Mouse (Mus musculus) MEL (cell line): ENCODE measurements around the gene Lnx2. TPM values are rescaled to one million over a fixed set of nuclear protein-coding genes. Genes with fewer than 3 reads are reported as not detected.
A peak's percentile ranks its signal among the peaks of the same experiment; 100 is the strongest.

Source experiments
- DNase-seq: peaks from one replicate; pipeline ENCODE4 v3.0.0; 2011; ENCODE audit warnings: low read depth, low spot score
- H3K27ac ChIP-seq: 2 replicates; pipeline ENCODE4 v1.5.1; 2012; ENCODE audit warnings: low read depth, mild to moderate bottlenecking, control low read depth, low read length, moderate library complexity; ENCODE audit not compliant: control insufficient read depth
- H3K27me3 ChIP-seq, 2 experiments: fragments of 150-350 bp in 1 of 2; sonication (generic) in 1 of 2; 2 replicates each; pipeline ENCODE4 v1.6.1; 2012; ENCODE audit warnings: low read length in 2 of 2, mild to moderate bottlenecking in 2 of 2, improper control_type of control experiment in 1 of 2, moderate library complexity in 1 of 2; ENCODE audit not compliant: insufficient read depth in 2 of 2, control insufficient read depth in 1 of 2
- H3K36me3 ChIP-seq, 2 experiments: 2 replicates each; pipeline ENCODE4 v1.6.1; 2012 to 2014; ENCODE audit warnings: low read length in 2 of 2, improper control_type of control experiment in 1 of 2, inconsistent platforms in 1 of 2, mild to moderate bottlenecking in 1 of 2; ENCODE audit not compliant: insufficient read depth in 2 of 2, control insufficient read depth in 1 of 2
- H3K4me1 ChIP-seq, 2 experiments: fragments of 150-350 bp in 1 of 2; sonication (generic) in 1 of 2; 2 replicates each; pipeline ENCODE4 v1.6.1; 2012; ENCODE audit warnings: low read length in 2 of 2, improper control_type of control experiment in 1 of 2, mild to moderate bottlenecking in 1 of 2; ENCODE audit not compliant: insufficient read depth in 2 of 2, control insufficient read depth in 1 of 2
- H3K4me3 ChIP-seq, 2 experiments: fragments of 150-350 bp in 1 of 2; sonication (generic) in 1 of 2; 2 replicates each; pipeline ENCODE4 v1.5.1; 2012; ENCODE audit warnings: low read depth in 2 of 2, low read length in 2 of 2, mild to moderate bottlenecking in 2 of 2, moderate library complexity in 2 of 2, control low read depth in 1 of 2, improper control_type of control experiment in 1 of 2; ENCODE audit not compliant: control insufficient read depth in 1 of 2, insufficient read depth in 1 of 2
- H3K79me2 ChIP-seq: 2 replicates; pipeline ENCODE4 v1.6.1; 2012; ENCODE audit warnings: mild to moderate bottlenecking, low read length, moderate library complexity; ENCODE audit not compliant: control insufficient read depth, poor library complexity, insufficient read depth
- H3K9ac ChIP-seq: 2 replicates; pipeline ENCODE4 v1.6.1; 2012; ENCODE audit warnings: low read depth, mild to moderate bottlenecking, control low read depth, low read length, moderate library complexity; ENCODE audit not compliant: control insufficient read depth, poor library complexity, severe bottlenecking
- H3K9me3 ChIP-seq: fragments of 150-350 bp; sonication (generic); replicated peaks from 2 replicates; pipeline ENCODE4 v1.6.1; 2012; ENCODE audit warnings: mild to moderate bottlenecking, low read length, improper control_type of control experiment, moderate library complexity; ENCODE audit not compliant: insufficient read depth
- BHLHE40 ChIP-seq: IDR thresholded peaks from 2 replicates; pipeline ENCODE4 v1.6.1; 2012; ENCODE audit warnings: low read depth, mild to moderate bottlenecking, inconsistent platforms, low read length, improper control_type of control experiment, borderline replicate concordance
- CHD2 ChIP-seq: IDR thresholded peaks from 2 replicates; pipeline ENCODE4 v1.6.1; 2011; ENCODE audit warnings: low read length, improper control_type of control experiment
- CTCF ChIP-seq, 3 experiments: IDR thresholded peaks in 2 of 3; conservative IDR thresholded peaks in 1 of 3; 2 replicates each; pipeline ENCODE4 v1.5.1; 2011 to 2012; ENCODE audit warnings: low read length in 3 of 3, low read depth in 2 of 3, mild to moderate bottlenecking in 2 of 3, improper control_type of control experiment in 1 of 3, inconsistent platforms in 1 of 3, mixed read lengths in 1 of 3, moderate library complexity in 1 of 3; ENCODE audit not compliant: control insufficient read depth in 1 of 3, insufficient read depth in 1 of 3, poor library complexity in 1 of 3, severe bottlenecking in 1 of 3
- E2F4 ChIP-seq: IDR thresholded peaks from 2 replicates; pipeline ENCODE4 v1.6.1; 2011; ENCODE audit warnings: low read depth, low read length, improper control_type of control experiment, borderline replicate concordance
- ELF1 ChIP-seq: IDR thresholded peaks from 2 replicates; pipeline ENCODE4 v1.6.1; 2014; ENCODE audit warnings: low read depth, mild to moderate bottlenecking, inconsistent platforms, low read length, improper control_type of control experiment, moderate library complexity
- ETS1 ChIP-seq: IDR thresholded peaks from 2 replicates; pipeline ENCODE4 v1.6.1; 2012; ENCODE audit warnings: low read depth, mild to moderate bottlenecking, inconsistent platforms, low read length, improper control_type of control experiment, moderate library complexity
- MAFK ChIP-seq: IDR thresholded peaks from 2 replicates; pipeline ENCODE4 v1.6.1; 2011; ENCODE audit warnings: low read depth, mild to moderate bottlenecking, low read length, improper control_type of control experiment, borderline replicate concordance
- MAZ ChIP-seq: IDR thresholded peaks from 2 replicates; pipeline ENCODE4 v1.6.1; 2012; ENCODE audit warnings: low read depth, mild to moderate bottlenecking, inconsistent platforms, low read length, improper control_type of control experiment
- MYB ChIP-seq: IDR thresholded peaks from 2 replicates; pipeline ENCODE4 v1.6.1; 2011; ENCODE audit warnings: mild to moderate bottlenecking, low read depth, low read length, improper control_type of control experiment
- POLR2A ChIP-seq, 2 experiments: IDR thresholded peaks; 2 replicates each; pipeline ENCODE4 v1.6.1; 2011 to 2012; ENCODE audit warnings: low read length in 2 of 2, mild to moderate bottlenecking in 2 of 2, control low read depth in 1 of 2, improper control_type of control experiment in 1 of 2, low read depth in 1 of 2, moderate library complexity in 1 of 2; ENCODE audit not compliant: control insufficient read depth in 1 of 2, insufficient read depth in 1 of 2, poor library complexity in 1 of 2
- POLR2AphosphoS5 ChIP-seq: IDR thresholded peaks from 2 replicates; pipeline ENCODE4 v1.6.1; 2012; ENCODE audit warnings: low read depth, borderline replicate concordance, mild to moderate bottlenecking, inconsistent platforms, low read length, moderate library complexity, mixed read lengths
- RAD21 ChIP-seq: IDR thresholded peaks from 2 replicates; pipeline ENCODE4 v1.6.1; 2011; ENCODE audit warnings: mild to moderate bottlenecking, low read depth, low read length, improper control_type of control experiment
- SMC3 ChIP-seq: IDR thresholded peaks from 2 replicates; pipeline ENCODE4 v1.6.1; 2011; ENCODE audit warnings: low read depth, low read length, improper control_type of control experiment
- TBP ChIP-seq: IDR thresholded peaks from 2 replicates; pipeline ENCODE4 v1.8.0; 2011; ENCODE audit warnings: low read depth, low read length, improper control_type of control experiment
- TCF12 ChIP-seq: IDR thresholded peaks from 2 replicates; pipeline ENCODE4 v1.6.1; 2014; ENCODE audit warnings: low read depth, mild to moderate bottlenecking, inconsistent platforms, low read length, improper control_type of control experiment, moderate library complexity
- USF1 ChIP-seq: IDR thresholded peaks from 2 replicates; pipeline ENCODE4 v1.6.1; 2014; ENCODE audit warnings: low read depth, mild to moderate bottlenecking, inconsistent platforms, low read length, improper control_type of control experiment, moderate library complexity
- USF2 ChIP-seq, 2 experiments: IDR thresholded peaks; 2 replicates each; pipeline ENCODE4 v1.6.1; 2011 to 2012; ENCODE audit warnings: improper control_type of control experiment in 2 of 2, low read length in 2 of 2, borderline replicate concordance in 1 of 2, inconsistent platforms in 1 of 2, low read depth in 1 of 2, mild to moderate bottlenecking in 1 of 2; ENCODE audit not compliant: insufficient read depth in 1 of 2
- ZC3H11A ChIP-seq: IDR thresholded peaks from 2 replicates; pipeline ENCODE4 v1.6.1; 2012; ENCODE audit warnings: low read depth, mild to moderate bottlenecking, inconsistent platforms, low read length, improper control_type of control experiment
- ZKSCAN1 ChIP-seq: IDR thresholded peaks from 2 replicates; pipeline ENCODE4 v1.6.1; 2012; ENCODE audit warnings: low read depth, mild to moderate bottlenecking, inconsistent platforms, low read length, improper control_type of control experiment, moderate library complexity
- polyA plus RNA-seq, 2 experiments: library from polyadenylated mRNA; stranded (reverse) in 1 of 2; unstranded in 1 of 2; fragments of >175 nt in 1 of 2; fragments of >200 nt in 1 of 2; gene quantifications; 2 replicates each; pipeline versions ENCODE4 v1.2.1 to v1.2.4; 2012; ENCODE audit warnings: low replicate concordance in 2 of 2, low read depth in 1 of 2; ENCODE audit not compliant: insufficient read length in 2 of 2, insufficient read depth in 1 of 2, missing spikeins in 1 of 2
- total RNA-seq: library from RNA; depleted of rRNA; stranded (reverse); fragments of 300-350 nt; gene quantifications from 2 replicates; pipeline ENCODE4 v1.2.3, GENCODE M21; 2012

Lnx2 gene
- total and polyA plus RNA-seq, 3 experiments = 22.0 to 26.1 TPM; not detected in 1

DNA sequence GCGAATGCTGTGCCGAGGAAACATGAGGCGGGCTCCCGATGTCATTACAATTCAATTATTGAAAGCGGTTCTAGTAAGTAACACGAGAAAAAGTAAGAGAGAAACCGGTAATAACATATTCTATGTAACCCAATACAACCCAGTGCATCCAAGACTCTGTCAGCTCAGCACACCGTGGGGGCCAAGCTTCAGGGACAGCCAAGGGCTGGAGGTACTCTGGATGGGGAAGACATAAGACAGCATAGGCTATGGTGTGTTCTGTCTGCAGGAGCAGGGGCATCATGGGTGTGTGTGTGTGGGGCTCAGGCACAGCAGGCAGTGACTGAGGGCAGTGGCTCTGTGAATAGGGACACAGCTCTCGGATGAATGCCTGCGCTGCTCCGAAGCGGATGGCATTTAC, 59.8 kb downstream of the Lnx2 start:
- Histone ChIP-seq H3K4me1 (no peaks in the 10 kb centered on the region), H3K4me3 (no peak overlapping the region), H3K36me3 (no peaks in the 10 kb centered on the region), H3K9me3 (no peaks in the 10 kb centered on the region), H3K79me2 (no peaks in the 10 kb centered on the region), H3K9ac (no peak overlapping the region), H3K27me3 (no peaks in the 10 kb centered on the region), H3K27ac (no peak overlapping the region)
- DNase-seq = no peak
- TF ChIP-seq CTCF (IDR thresholded peaks at IDR 0.05 in 2 of 3, conservative IDR thresholded peaks at IDR 0.05 in 1 of 3; ENCODE audit: control insufficient read depth in 1 of 3, insufficient read depth in 1 of 3, low read depth in 2 of 3, low read length in 3 of 3, poor library complexity in 1 of 3, severe bottlenecking in 1 of 3) (no peak), TCF12 (no peak)

DNA sequence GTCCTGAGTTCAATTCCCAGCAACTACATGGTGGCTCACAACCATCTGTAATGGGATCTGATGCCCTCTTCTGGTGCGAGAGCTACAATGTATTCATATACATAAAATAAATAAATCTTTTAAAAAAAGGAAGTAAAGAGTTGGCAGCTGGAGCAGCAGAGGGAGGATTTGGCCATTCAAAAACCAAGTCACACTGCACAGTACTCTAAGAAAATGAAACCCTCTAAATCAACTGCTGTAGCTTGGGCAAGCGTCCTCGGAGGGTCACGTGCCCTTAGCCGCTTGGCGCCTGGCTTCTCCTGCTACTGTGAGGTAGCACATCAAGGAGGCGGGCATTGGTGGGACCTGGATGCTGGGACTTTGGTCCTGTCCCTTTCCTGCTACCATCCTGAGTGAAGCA, 61.2 kb downstream of the Lnx2 start:
- H3K4me1 ChIP-seq = no peaks in the 10 kb centered on the region

DNA sequence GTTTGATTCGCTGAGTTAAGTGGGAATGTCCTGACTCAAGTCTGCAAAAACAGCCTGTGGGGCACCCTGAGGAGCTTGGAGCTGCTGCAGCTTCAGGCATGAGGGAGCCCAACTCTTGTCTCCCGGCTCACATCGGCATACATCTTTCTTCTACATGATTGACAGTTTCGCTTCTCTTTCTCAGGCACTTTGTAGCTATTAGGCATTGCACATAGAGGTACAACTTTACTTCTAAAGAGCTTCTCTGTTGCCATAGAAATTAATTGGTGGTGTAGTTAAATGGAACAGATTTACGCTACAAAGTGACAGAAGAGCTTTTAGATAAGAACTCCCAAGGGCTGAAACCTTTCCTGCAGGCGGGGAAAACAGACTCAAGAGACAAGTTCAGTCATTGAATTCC, 62.5 kb downstream of the Lnx2 start:
- TF ChIP-seq SMC3 (no peak), MYB (no peak), BHLHE40 (no peak), POLR2AphosphoS5 (no peak), USF1 (no peak), ELF1 (no peak), CTCF (IDR thresholded peaks at IDR 0.05 in 2 of 3, conservative IDR thresholded peaks at IDR 0.05 in 1 of 3; ENCODE audit: control insufficient read depth in 1 of 3, insufficient read depth in 1 of 3, low read depth in 2 of 3, low read length in 3 of 3, poor library complexity in 1 of 3, severe bottlenecking in 1 of 3) (no peak), RAD21 (no peak), ZKSCAN1 (no peak), E2F4 (no peak), ETS1 (no peak), POLR2A (IDR thresholded peaks at IDR 0.05; ENCODE audit: control insufficient read depth in 1 of 2, insufficient read depth in 1 of 2, low read depth in 1 of 2, low read length in 2 of 2, poor library complexity in 1 of 2) (no peak), CHD2 (no peak), USF2 (IDR thresholded peaks at IDR 0.05; ENCODE audit: borderline replicate concordance in 1 of 2, insufficient read depth in 1 of 2, low read depth in 1 of 2, low read length in 2 of 2) (no peak), TBP (no peak), MAFK (no peak), ZC3H11A (no peak)
- no peak overlapping the region for H3K9ac ChIP-seq
- no peak overlapping the region for H3K27ac ChIP-seq
- H3K4me3 ChIP-seq = no peak overlapping the region
- no peaks in the 10 kb centered on the region for H3K79me2 ChIP-seq
- no peaks in the 10 kb centered on the region for H3K36me3 ChIP-seq
- no peaks in the 10 kb centered on the region for H3K9me3 ChIP-seq
- H3K27me3 ChIP-seq = no peaks in the 10 kb centered on the region; a peak in 1 of 4 replicates
- DNase-seq = no peak
- no peaks in the 10 kb centered on the region for H3K4me1 ChIP-seq

More for the DNA sequence above, 61.2 kb downstream of the Lnx2 start:
- no peak overlapping the region for H3K27ac ChIP-seq
- TF ChIP-seq CTCF (IDR thresholded peaks at IDR 0.05 in 2 of 3, conservative IDR thresholded peaks at IDR 0.05 in 1 of 3; ENCODE audit: control insufficient read depth in 1 of 3, insufficient read depth in 1 of 3, low read depth in 2 of 3, low read length in 3 of 3, poor library complexity in 1 of 3, severe bottlenecking in 1 of 3) (peak in 1 of 3 experiments; percentile 10; a peak in 1 of 6 replicates), SMC3 (peak; percentile 22; the same call in 1 of the 2 replicates), MAZ (no peak)
- DNase-seq = peak; percentile 52
- no peaks in the 10 kb centered on the region for H3K36me3 ChIP-seq
- no peaks in the 10 kb centered on the region for H3K79me2 ChIP-seq
- no peaks in the 10 kb centered on the region for H3K27me3 ChIP-seq
- H3K9ac ChIP-seq = no peak overlapping the region
- H3K4me3 ChIP-seq = no peak overlapping the region
- H3K9me3 ChIP-seq = no peaks in the 10 kb centered on the region
